Mouse (Mus musculus): ENCODE measurements around the gene Prss1. TPM values are rescaled to one million over a fixed set of nuclear protein-coding genes. Genes with fewer than 3 reads are reported as not detected.

The Prss1 gene
- not detected for polyA plus RNA-seq (2014; fragmentation: Illumina TruSeq; extraction: RNeasy Lipid Tissue Mini Kit (QIAGEN cat#74804); ENCODE audit: low read depth, low replicate concordance)

GRCm38 (mm10) chr6:41458632-41459031, at the start of gene Prss1:
Prss1 (plus strand) TSS chr6:41458932.

DNA sequence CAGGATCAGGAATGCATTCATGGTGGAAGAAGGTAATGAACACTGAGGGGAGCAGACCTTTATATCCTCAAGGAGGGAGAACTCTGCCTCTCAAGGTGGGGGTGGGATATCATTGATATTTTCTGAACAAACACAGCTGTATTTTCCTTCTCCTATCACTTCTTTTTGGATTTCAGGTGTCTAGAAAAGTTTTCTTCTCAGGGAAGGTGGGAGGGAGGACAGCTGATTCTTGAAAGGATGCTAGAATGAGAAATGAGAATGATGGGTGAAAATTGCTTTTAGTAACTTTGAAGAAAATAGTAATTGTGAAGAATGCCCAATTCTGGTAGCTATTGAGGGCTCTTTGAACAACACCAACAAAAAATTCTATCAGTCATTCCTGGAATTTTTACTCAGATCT, 12.7 kb upstream of the Prss1 start, which contains the start of gene Gm10334:
Gene Gm10334, minus strand, starts transcription at position 101 of the 400 bp plus-strand sequence.

Other genes starting within 250 kb of the Prss1 start
- 2.1 TPM for gene Try4, start 156.7 kb upstream of the Prss1 start, polyA plus RNA-seq (2014; fragmentation: Illumina TruSeq; extraction: RNeasy Lipid Tissue Mini Kit (QIAGEN cat#74804); ENCODE audit: low read depth, low replicate concordance)
- gene Try5, start 142.1 kb upstream of the Prss1 start, polyA plus RNA-seq (2014; fragmentation: Illumina TruSeq; extraction: RNeasy Lipid Tissue Mini Kit (QIAGEN cat#74804); ENCODE audit: low read depth, low replicate concordance), result 1.7 TPM
- gene Try10, start 104.8 kb upstream of the Prss1 start, polyA plus RNA-seq (2014; fragmentation: Illumina TruSeq; extraction: RNeasy Lipid Tissue Mini Kit (QIAGEN cat#74804); ENCODE audit: low read depth, low replicate concordance), result not detected
- gene Prss3, start 81.3 kb upstream of the Prss1 start, polyA plus RNA-seq (2014; fragmentation: Illumina TruSeq; extraction: RNeasy Lipid Tissue Mini Kit (QIAGEN cat#74804); ENCODE audit: low read depth, low replicate concordance), result not detected
- not detected for gene Gm5771, start 66.6 kb upstream of the Prss1 start, polyA plus RNA-seq (2014; fragmentation: Illumina TruSeq; extraction: RNeasy Lipid Tissue Mini Kit (QIAGEN cat#74804); ENCODE audit: low read depth, low replicate concordance)
- gene Gm10334, start 12.8 kb upstream of the Prss1 start, polyA plus RNA-seq (2014; fragmentation: Illumina TruSeq; extraction: RNeasy Lipid Tissue Mini Kit (QIAGEN cat#74804); ENCODE audit: low read depth, low replicate concordance), result not detected
- gene Prss2, start 62.9 kb downstream of the Prss1 start, polyA plus RNA-seq (2014; fragmentation: Illumina TruSeq; extraction: RNeasy Lipid Tissue Mini Kit (QIAGEN cat#74804); ENCODE audit: low read depth, low replicate concordance), result 2.5 TPM
- gene Ephb6, start 146.6 kb downstream of the Prss1 start, polyA plus RNA-seq (2014; fragmentation: Illumina TruSeq; extraction: RNeasy Lipid Tissue Mini Kit (QIAGEN cat#74804); ENCODE audit: low read depth, low replicate concordance), result not detected
- gene Trpv6, start 177.5 kb downstream of the Prss1 start, polyA plus RNA-seq (2014; fragmentation: Illumina TruSeq; extraction: RNeasy Lipid Tissue Mini Kit (QIAGEN cat#74804); ENCODE audit: low read depth, low replicate concordance), result 2.2 TPM
- gene Trpv5, start 221.8 kb downstream of the Prss1 start, polyA plus RNA-seq (2014; fragmentation: Illumina TruSeq; extraction: RNeasy Lipid Tissue Mini Kit (QIAGEN cat#74804); ENCODE audit: low read depth, low replicate concordance), result not detected
- gene Llcfc1, start 225.5 kb downstream of the Prss1 start, polyA plus RNA-seq (2014; fragmentation: Illumina TruSeq; extraction: RNeasy Lipid Tissue Mini Kit (QIAGEN cat#74804); ENCODE audit: low read depth, low replicate concordance), result not detected
- not detected for gene Kel, start 245.4 kb downstream of the Prss1 start, polyA plus RNA-seq (2014; fragmentation: Illumina TruSeq; extraction: RNeasy Lipid Tissue Mini Kit (QIAGEN cat#74804); ENCODE audit: low read depth, low replicate concordance)